Mouse (Mus musculus): ENCODE results near the gene Fibcd1. TPM values are rescaled to one million over a fixed set of nuclear protein-coding genes. Genes with fewer than 3 reads are reported as not detected.

Gene Fibcd1
- polyA plus RNA-seq, 1 experiment: 0.81 TPM

GRCm38 (mm10) chr2:31785074-31785473 is 60.7 kb downstream of the Fibcd1 start:
- no peak for TF ChIP-seq CTCF (IDR thresholded peaks at IDR 0.05; ENCODE audit: borderline replicate concordance, control insufficient read depth, extremely low read depth, insufficient read depth, low read length, poor library complexity)
- TF ChIP-seq POLR2A (IDR thresholded peaks at IDR 0.05; ENCODE audit: control insufficient read depth, extremely low read depth, insufficient read depth, low read length, poor library complexity): no peak
- Histone ChIP-seq H3K27ac (ENCODE audit: control insufficient read depth, insufficient read depth, low read length) (no peak overlapping the region), H3K36me3 (ENCODE audit: control insufficient read depth, insufficient read depth, low read length) (peaks cover 33% of the 10 kb centered on the region), H3K27me3 (ENCODE audit: control insufficient read depth, insufficient read depth, low read length) (no peaks in the 10 kb centered on the region), H3K4me3 (ENCODE audit: control insufficient read depth, insufficient read depth, low read length) (no peak overlapping the region), H3K4me1 (replicated peaks; ENCODE audit: control insufficient read depth, insufficient read depth, low read length) (no peaks in the 10 kb centered on the region)
- WGBS: 35% methylated on average over 9 of the region's 9 CpGs
- peak; percentile 79 for DNase-seq

DNA sequence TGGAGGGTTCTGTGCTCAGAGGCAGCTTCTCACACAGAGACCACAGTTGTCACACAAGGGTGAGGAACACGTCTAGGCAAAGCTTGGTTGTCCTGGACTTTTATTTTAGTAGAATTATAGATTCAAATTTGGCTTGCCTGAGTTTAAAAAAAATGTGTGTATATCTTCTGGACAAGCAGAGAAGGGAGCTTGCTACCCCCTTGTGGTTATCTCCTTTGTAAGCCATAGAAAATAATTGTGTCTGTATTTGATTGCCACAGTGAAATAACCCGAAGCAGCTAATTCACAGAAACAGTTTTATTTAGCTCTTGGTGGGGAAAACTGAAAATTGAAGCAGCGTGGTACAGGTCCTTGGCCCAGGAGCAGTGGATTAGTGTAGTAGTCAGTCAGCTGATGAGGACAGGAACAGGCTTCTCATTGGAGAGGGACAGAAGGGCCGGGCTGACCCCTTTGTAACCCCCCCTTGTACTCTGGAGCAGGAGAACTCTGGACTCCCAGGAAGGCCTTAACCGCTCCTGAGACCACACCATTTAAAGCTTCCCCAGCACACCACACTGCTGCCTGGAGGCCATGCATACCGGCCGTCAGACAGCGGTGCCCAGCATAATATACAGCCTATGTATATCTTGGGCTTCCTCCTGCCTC is 62.7 kb downstream of the Fibcd1 start:
- Histone ChIP-seq H3K4me3 (ENCODE audit: control insufficient read depth, insufficient read depth, low read length) (no peak overlapping the region), H3K36me3 (ENCODE audit: control insufficient read depth, insufficient read depth, low read length) (peaks cover 43% of the 10 kb centered on the region), H3K27ac (ENCODE audit: control insufficient read depth, insufficient read depth, low read length) (no peak overlapping the region), H3K4me1 (replicated peaks; ENCODE audit: control insufficient read depth, insufficient read depth, low read length) (no peaks in the 10 kb centered on the region), H3K27me3 (ENCODE audit: control insufficient read depth, insufficient read depth, low read length) (no peaks in the 10 kb centered on the region)
- DNase-seq: no peak
- WGBS: 95% methylated on average over 8 of the region's 8 CpGs
- no peak for TF ChIP-seq POLR2A (IDR thresholded peaks at IDR 0.05; ENCODE audit: control insufficient read depth, extremely low read depth, insufficient read depth, low read length, poor library complexity)

DNA sequence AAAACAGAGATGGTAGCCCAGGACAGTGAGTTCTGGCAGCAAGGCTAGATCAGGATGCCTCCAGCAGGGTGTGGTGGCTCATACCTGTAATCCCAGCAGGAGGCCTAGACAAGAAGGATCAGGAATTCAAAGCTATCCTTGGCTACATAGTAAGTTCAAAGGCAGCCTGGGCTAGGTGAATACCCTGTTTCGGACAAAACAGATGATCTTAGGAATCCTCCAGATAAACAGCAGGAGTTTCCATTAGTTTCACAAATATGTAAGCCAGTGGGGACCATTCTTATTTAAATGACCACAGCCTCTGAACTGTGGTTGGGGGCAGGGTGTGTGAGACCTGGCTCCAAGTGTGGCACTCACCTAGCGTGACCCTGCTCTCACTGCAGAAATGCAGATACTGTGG is 66.5 kb downstream of the Fibcd1 start:
- TF ChIP-seq POLR2A (IDR thresholded peaks at IDR 0.05; ENCODE audit: control insufficient read depth, extremely low read depth, insufficient read depth, low read length, poor library complexity) (no peak), CTCF (IDR thresholded peaks at IDR 0.05; ENCODE audit: borderline replicate concordance, control insufficient read depth, extremely low read depth, insufficient read depth, low read length, poor library complexity) (no peak)
- DNase-seq: no peak
- H3K36me3 ChIP-seq (ENCODE audit: control insufficient read depth, insufficient read depth, low read length): peaks cover 34% of the 10 kb centered on the region
- no peaks in the 10 kb centered on the region for H3K4me1 ChIP-seq (replicated peaks; ENCODE audit: control insufficient read depth, insufficient read depth, low read length)
- H3K4me3 ChIP-seq (ENCODE audit: control insufficient read depth, insufficient read depth, low read length): no peak overlapping the region
- no peak overlapping the region for H3K27ac ChIP-seq (ENCODE audit: control insufficient read depth, insufficient read depth, low read length)
- H3K27me3 ChIP-seq (ENCODE audit: control insufficient read depth, insufficient read depth, low read length): no peaks in the 10 kb centered on the region
- WGBS: 97% methylated on average over 2 of the region's 2 CpGs

DNA sequence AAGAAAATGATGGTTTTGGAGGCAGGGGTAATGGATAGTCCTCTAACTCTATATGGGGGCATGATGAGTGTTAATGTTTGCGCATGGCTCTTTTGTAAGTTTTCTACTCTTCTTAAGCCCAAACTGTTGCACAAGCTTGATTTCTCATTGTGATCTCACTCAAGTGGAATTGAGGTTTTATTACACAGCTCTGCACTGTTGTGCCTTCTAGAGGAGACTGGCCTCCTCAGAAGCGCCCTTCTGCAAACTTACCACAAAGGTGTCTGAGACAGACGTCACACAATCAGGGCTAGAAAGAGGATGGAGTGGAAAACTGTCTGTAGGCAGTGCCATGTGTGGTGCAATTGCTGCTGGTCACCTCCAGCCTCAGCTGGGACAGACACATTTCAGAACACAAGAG is 69.3 kb downstream of the Fibcd1 start:
- H3K4me3 ChIP-seq (ENCODE audit: control insufficient read depth, insufficient read depth, low read length): no peak overlapping the region
- H3K36me3 ChIP-seq (ENCODE audit: control insufficient read depth, insufficient read depth, low read length): peaks cover 28% of the 10 kb centered on the region
- TF ChIP-seq POLR2A (IDR thresholded peaks at IDR 0.05; ENCODE audit: control insufficient read depth, extremely low read depth, insufficient read depth, low read length, poor library complexity) (no peak), CTCF (IDR thresholded peaks at IDR 0.05; ENCODE audit: borderline replicate concordance, control insufficient read depth, extremely low read depth, insufficient read depth, low read length, poor library complexity) (no peak)
- DNase-seq: no peak
- H3K4me1 ChIP-seq (replicated peaks; ENCODE audit: control insufficient read depth, insufficient read depth, low read length): peaks cover 7% of the 10 kb centered on the region
- WGBS: 92% methylated on average over 3 of the region's 3 CpGs
- H3K27ac ChIP-seq (ENCODE audit: control insufficient read depth, insufficient read depth, low read length): no peak overlapping the region
- H3K27me3 ChIP-seq (ENCODE audit: control insufficient read depth, insufficient read depth, low read length): no peaks in the 10 kb centered on the region

- Histone ChIP-seq H3K4me3 (ENCODE audit: control insufficient read depth, insufficient read depth, low read length) (no peak overlapping the region), H3K27me3 (ENCODE audit: control insufficient read depth, insufficient read depth, low read length) (no peaks in the 10 kb centered on the region), H3K27ac (ENCODE audit: control insufficient read depth, insufficient read depth, low read length) (peak overlapping the region; percentile 20; the same call in 1 of the 2 replicates), H3K36me3 (ENCODE audit: control insufficient read depth, insufficient read depth, low read length) (no peaks in the 10 kb centered on the region), H3K4me1 (replicated peaks; ENCODE audit: control insufficient read depth, insufficient read depth, low read length) (peaks cover 27% of the 10 kb centered on the region)
- no peak for TF ChIP-seq POLR2A (IDR thresholded peaks at IDR 0.05; ENCODE audit: control insufficient read depth, extremely low read depth, insufficient read depth, low read length, poor library complexity)
- no peak for TF ChIP-seq CTCF (IDR thresholded peaks at IDR 0.05; ENCODE audit: borderline replicate concordance, control insufficient read depth, extremely low read depth, insufficient read depth, low read length, poor library complexity)
- peak; percentile 47 for DNase-seq
- WGBS: 21% methylated on average over 7 of the region's 7 CpGs
These were observed 74.9 kb downstream of the Fibcd1 start for GRCm38 (mm10) chr2:31770781-31771441.

DNA sequence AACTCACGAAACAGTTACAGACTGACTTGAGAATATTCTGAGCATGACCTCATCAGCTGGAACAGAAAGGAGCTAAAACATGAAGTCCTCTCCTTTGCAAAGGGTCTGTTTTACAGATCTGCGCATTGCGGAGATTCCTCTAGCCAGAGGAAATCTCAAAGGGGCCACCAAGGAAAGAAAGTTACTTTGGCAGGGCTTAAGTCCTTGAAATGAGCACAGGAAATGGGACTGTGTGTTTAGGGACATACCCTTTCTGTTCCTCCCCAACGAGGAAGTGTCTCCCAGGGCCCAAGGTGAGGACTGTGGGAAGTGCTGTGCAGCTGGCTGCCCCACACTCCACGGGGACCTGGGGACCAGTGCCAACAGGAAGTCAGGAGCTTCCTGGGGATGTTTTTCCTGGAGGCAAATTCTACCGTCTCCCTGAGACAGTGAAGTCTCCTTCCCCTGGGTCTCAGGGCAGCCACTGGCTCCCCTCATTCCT is 76.1 kb downstream of the Fibcd1 start:
- WGBS: 33% methylated on average over 6 of the region's 6 CpGs
- H3K27ac ChIP-seq (ENCODE audit: control insufficient read depth, insufficient read depth, low read length): peak overlapping the region; percentile 49; the same call in 1 of the 2 replicates
- TF ChIP-seq CTCF (IDR thresholded peaks at IDR 0.05; ENCODE audit: borderline replicate concordance, control insufficient read depth, extremely low read depth, insufficient read depth, low read length, poor library complexity): no peak
- TF ChIP-seq POLR2A (IDR thresholded peaks at IDR 0.05; ENCODE audit: control insufficient read depth, extremely low read depth, insufficient read depth, low read length, poor library complexity): no peak
- peaks cover 27% of the 10 kb centered on the region for H3K4me1 ChIP-seq (replicated peaks; ENCODE audit: control insufficient read depth, insufficient read depth, low read length)
- H3K36me3 ChIP-seq (ENCODE audit: control insufficient read depth, insufficient read depth, low read length): no peaks in the 10 kb centered on the region
- H3K4me3 ChIP-seq (ENCODE audit: control insufficient read depth, insufficient read depth, low read length): no peak overlapping the region
- no peaks in the 10 kb centered on the region for H3K27me3 ChIP-seq (ENCODE audit: control insufficient read depth, insufficient read depth, low read length)
- no peak for DNase-seq
